Mouse (Mus musculus): ENCODE measurements around the gene Eipr1. TPM values are rescaled to one million over a fixed set of nuclear protein-coding genes. Genes with fewer than 3 reads are reported as not detected.

Eipr1 gene
- total RNA-seq, 1 experiment: 41.5 TPM

GRCm38 (mm10) chr12:28785299-28785698 lies 33.7 kb downstream of the Eipr1 start:
- no peak overlapping the region for H3K27ac ChIP-seq (ENCODE audit: insufficient read depth, low read depth, low read length, poor library complexity, severe bottlenecking)

GRCm38 (mm10) chr12:28786310-28786709 lies 34.7 kb downstream of the Eipr1 start:
- Histone ChIP-seq H3K27ac (ENCODE audit: insufficient read depth, low read depth, low read length, poor library complexity, severe bottlenecking) (no peak overlapping the region), H3K4me3 (ENCODE audit: insufficient read depth in 1 of 2, low read depth in 1 of 2, low read length in 2 of 2, poor library complexity in 1 of 2, severe bottlenecking in 1 of 2) (no peak overlapping the region), H3K36me3 (ENCODE audit: control insufficient read depth, insufficient read depth, low read length, poor library complexity, severe bottlenecking) (no peaks in the 10 kb centered on the region; the same call in 1 of the 2 replicates), H3K4me1 (ENCODE audit: control insufficient read depth in 2 of 2, insufficient read depth in 2 of 2, low read length in 2 of 2, poor library complexity in 1 of 2) (peaks cover 2 to 12% of the 10 kb centered on the region in 2 experiments; a peak in 1 of 4 replicates), H3K9me3 (ENCODE audit: control insufficient read depth, insufficient read depth, low read depth, low read length) (no peaks in the 10 kb centered on the region), H3K9ac (ENCODE audit: insufficient read depth, low read depth, low read length, poor library complexity, severe bottlenecking) (no peak overlapping the region)
- in situ Hi-C loops (cut with MboI; ENCODE audit: low sequenced_read_pairs in 2 of 2, unreplicated experiment in 2 of 2): no loop called here
- no peak for DNase-seq (ENCODE audit: low read depth, low spot score)
- TF ChIP-seq HCFC1 (IDR thresholded peaks at IDR 0.05; ENCODE audit: borderline replicate concordance, insufficient read depth, low read length): no peak
- TF ChIP-seq ZNF384 (IDR thresholded peaks at IDR 0.05; ENCODE audit: low read depth, low read length): no peak
- TF ChIP-seq MAFK (IDR thresholded peaks at IDR 0.05; ENCODE audit: insufficient read depth, low read depth, low read length): no peak
- no peak for TF ChIP-seq ZC3H11A (IDR thresholded peaks at IDR 0.05; ENCODE audit: borderline replicate concordance, low read depth, low read length)
- TF ChIP-seq CHD2 (IDR thresholded peaks at IDR 0.05; ENCODE audit: low read depth, low read length): no peak

More at GRCm38 (mm10) chr12:28785299-28785698, 33.7 kb downstream of the Eipr1 start:
- H3K36me3 ChIP-seq (ENCODE audit: control insufficient read depth, insufficient read depth, low read length, poor library complexity, severe bottlenecking): no peaks in the 10 kb centered on the region; the same call in 1 of the 2 replicates
- DNase-seq (ENCODE audit: low read depth, low spot score): no peak
- no peak overlapping the region for H3K4me3 ChIP-seq (ENCODE audit: insufficient read depth in 1 of 2, low read depth in 1 of 2, low read length in 2 of 2, poor library complexity in 1 of 2, severe bottlenecking in 1 of 2)
- H3K9ac ChIP-seq (ENCODE audit: insufficient read depth, low read depth, low read length, poor library complexity, severe bottlenecking): no peak overlapping the region
- in situ Hi-C loops (cut with MboI; ENCODE audit: low sequenced_read_pairs in 2 of 2, unreplicated experiment in 2 of 2): no loop called here
- peaks cover 2 to 12% of the 10 kb centered on the region in 2 experiments; a peak in 1 of 4 replicates for H3K4me1 ChIP-seq (ENCODE audit: control insufficient read depth in 2 of 2, insufficient read depth in 2 of 2, low read length in 2 of 2, poor library complexity in 1 of 2)
- no peak for TF ChIP-seq MAFK (IDR thresholded peaks at IDR 0.05; ENCODE audit: insufficient read depth, low read depth, low read length)
- H3K9me3 ChIP-seq (ENCODE audit: control insufficient read depth, insufficient read depth, low read depth, low read length): no peaks in the 10 kb centered on the region

- Histone ChIP-seq H3K27ac (ENCODE audit: insufficient read depth, low read depth, low read length, poor library complexity, severe bottlenecking) (no peak overlapping the region), H3K9me3 (ENCODE audit: control insufficient read depth, insufficient read depth, low read depth, low read length) (no peaks in the 10 kb centered on the region), H3K9ac (ENCODE audit: insufficient read depth, low read depth, low read length, poor library complexity, severe bottlenecking) (no peak overlapping the region), H3K36me3 (ENCODE audit: control insufficient read depth, insufficient read depth, low read length, poor library complexity, severe bottlenecking) (no peaks in the 10 kb centered on the region), H3K4me1 (ENCODE audit: control insufficient read depth in 2 of 2, insufficient read depth in 2 of 2, low read length in 2 of 2, poor library complexity in 1 of 2) (peaks cover 0 to 7% of the 10 kb centered on the region in 2 experiments; a peak in 2 of 4 replicates), H3K4me3 (ENCODE audit: insufficient read depth in 1 of 2, low read depth in 1 of 2, low read length in 2 of 2, poor library complexity in 1 of 2, severe bottlenecking in 1 of 2) (no peak overlapping the region)
- no peak for DNase-seq (ENCODE audit: low read depth, low spot score)
- in situ Hi-C loops (cut with MboI; ENCODE audit: low sequenced_read_pairs in 2 of 2, unreplicated experiment in 2 of 2): no loop called here
- TF ChIP-seq ZNF384 (IDR thresholded peaks at IDR 0.05; ENCODE audit: low read depth, low read length) (no peak), MAFK (IDR thresholded peaks at IDR 0.05; ENCODE audit: insufficient read depth, low read depth, low read length) (no peak), ZC3H11A (IDR thresholded peaks at IDR 0.05; ENCODE audit: borderline replicate concordance, low read depth, low read length) (no peak), HCFC1 (IDR thresholded peaks at IDR 0.05; ENCODE audit: borderline replicate concordance, insufficient read depth, low read length) (no peak), CHD2 (IDR thresholded peaks at IDR 0.05; ENCODE audit: low read depth, low read length) (no peak)
These were observed 41.0 kb downstream of the Eipr1 start for GRCm38 (mm10) chr12:28792613-28793012.

GRCm38 (mm10) chr12:28793715-28794114 lies 42.1 kb downstream of the Eipr1 start:
- no peak overlapping the region for H3K9ac ChIP-seq (ENCODE audit: insufficient read depth, low read depth, low read length, poor library complexity, severe bottlenecking)
- in situ Hi-C loops (cut with MboI; ENCODE audit: low sequenced_read_pairs in 2 of 2, unreplicated experiment in 2 of 2): no loop called here

GRCm38 (mm10) chr12:28795041-28795440 lies 43.4 kb downstream of the Eipr1 start:
- in situ Hi-C loops (cut with MboI; ENCODE audit: low sequenced_read_pairs in 2 of 2, unreplicated experiment in 2 of 2): no loop called here
- Histone ChIP-seq H3K4me1 (ENCODE audit: control insufficient read depth in 2 of 2, insufficient read depth in 2 of 2, low read length in 2 of 2, poor library complexity in 1 of 2) (peaks cover 0 to 6% of the 10 kb centered on the region in 2 experiments; a peak in 2 of 4 replicates), H3K36me3 (ENCODE audit: control insufficient read depth, insufficient read depth, low read length, poor library complexity, severe bottlenecking) (peaks cover 2% of the 10 kb centered on the region; the same call in 1 of the 2 replicates), H3K27ac (ENCODE audit: insufficient read depth, low read depth, low read length, poor library complexity, severe bottlenecking) (no peak overlapping the region), H3K9me3 (ENCODE audit: control insufficient read depth, insufficient read depth, low read depth, low read length) (no peaks in the 10 kb centered on the region; the same call in 1 of the 2 replicates), H3K4me3 (ENCODE audit: insufficient read depth in 1 of 2, low read depth in 1 of 2, low read length in 2 of 2, poor library complexity in 1 of 2, severe bottlenecking in 1 of 2) (no peak overlapping the region), H3K9ac (ENCODE audit: insufficient read depth, low read depth, low read length, poor library complexity, severe bottlenecking) (no peak overlapping the region)
- no peak for DNase-seq (ENCODE audit: low read depth, low spot score)
- TF ChIP-seq ZNF384 (IDR thresholded peaks at IDR 0.05; ENCODE audit: low read depth, low read length) (no peak), ZC3H11A (IDR thresholded peaks at IDR 0.05; ENCODE audit: borderline replicate concordance, low read depth, low read length) (no peak), MAFK (IDR thresholded peaks at IDR 0.05; ENCODE audit: insufficient read depth, low read depth, low read length) (no peak), HCFC1 (IDR thresholded peaks at IDR 0.05; ENCODE audit: borderline replicate concordance, insufficient read depth, low read length) (no peak), CHD2 (IDR thresholded peaks at IDR 0.05; ENCODE audit: low read depth, low read length) (no peak)

More at GRCm38 (mm10) chr12:28793715-28794114, 42.1 kb downstream of the Eipr1 start:
- DNase-seq (ENCODE audit: low read depth, low spot score): no peak
- H3K36me3 ChIP-seq (ENCODE audit: control insufficient read depth, insufficient read depth, low read length, poor library complexity, severe bottlenecking): no peaks in the 10 kb centered on the region
- peaks cover 0 to 6% of the 10 kb centered on the region in 2 experiments; a peak in 2 of 4 replicates for H3K4me1 ChIP-seq (ENCODE audit: control insufficient read depth in 2 of 2, insufficient read depth in 2 of 2, low read length in 2 of 2, poor library complexity in 1 of 2)
- H3K4me3 ChIP-seq (ENCODE audit: insufficient read depth in 1 of 2, low read depth in 1 of 2, low read length in 2 of 2, poor library complexity in 1 of 2, severe bottlenecking in 1 of 2): no peak overlapping the region
- H3K27ac ChIP-seq (ENCODE audit: insufficient read depth, low read depth, low read length, poor library complexity, severe bottlenecking): no peak overlapping the region
- TF ChIP-seq MAFK (IDR thresholded peaks at IDR 0.05; ENCODE audit: insufficient read depth, low read depth, low read length): no peak
- TF ChIP-seq CHD2 (IDR thresholded peaks at IDR 0.05; ENCODE audit: low read depth, low read length): no peak
- H3K9me3 ChIP-seq (ENCODE audit: control insufficient read depth, insufficient read depth, low read depth, low read length): no peaks in the 10 kb centered on the region; the same call in 1 of the 2 replicates
